Mouse (Mus musculus) CH12.LX (cell line): ENCODE measurements at regions not wholly inside any gene's neighbourhood (a gene's known extent, or its start where the extent isn't known, plus 50 kb on each side); places are given as distances from the start of the nearest gene placed in this dataset.
A peak's percentile ranks its signal among the peaks of the same experiment; 100 is the strongest.

Experiments
- DNase-seq: peaks from one replicate; pipeline ENCODE4 v3.0.0-alpha.2; 2013; ENCODE audit errors: extremely low read depth
- H3K27ac ChIP-seq: 2 replicates; pipeline ENCODE4 v1.5.1; 2012; ENCODE audit warnings: low read depth, mild to moderate bottlenecking, control low read depth, moderate library complexity; ENCODE audit not compliant: insufficient read depth
- H3K27me3 ChIP-seq: replicated peaks from 2 replicates; pipeline ENCODE3; 2012; ENCODE audit warnings: inconsistent platforms
- H3K36me3 ChIP-seq, 2 experiments: replicated peaks in 1 of 2; 2 replicates each; pipeline versions ENCODE3 to v1.6.1; 2012; ENCODE audit warnings: inconsistent platforms in 1 of 2, low read length in 1 of 2, mild to moderate bottlenecking in 1 of 2, mixed read lengths in 1 of 2, moderate library complexity in 1 of 2; ENCODE audit not compliant: control insufficient read depth in 1 of 2, insufficient read depth in 1 of 2
- H3K4me1 ChIP-seq, 2 experiments: 2 replicates each; pipeline ENCODE4 v1.6.1; 2012; ENCODE audit warnings: inconsistent platforms in 1 of 2, moderate library complexity in 1 of 2; ENCODE audit not compliant: insufficient read depth in 2 of 2, control insufficient read depth in 1 of 2
- H3K4me2 ChIP-seq: 2 replicates; pipeline ENCODE4 v1.6.1; 2012; ENCODE audit warnings: low read depth, mild to moderate bottlenecking, control low read depth; ENCODE audit not compliant: poor library complexity, insufficient read depth, severe bottlenecking
- H3K4me3 ChIP-seq, 3 experiments: fragments of 150-350 bp in 1 of 3; sonication (generic) in 1 of 3; replicated peaks in 1 of 3; 2 replicates each; pipeline versions ENCODE3 to v1.5.1; 2011 to 2012; ENCODE audit warnings: low read depth in 2 of 3, low read length in 2 of 3, mild to moderate bottlenecking in 2 of 3, moderate library complexity in 2 of 3, control low read depth in 1 of 3, improper control_type of control experiment in 1 of 3, inconsistent platforms in 1 of 3, mixed read lengths in 1 of 3; ENCODE audit not compliant: poor library complexity in 1 of 3
- H3K79me2 ChIP-seq: replicated peaks from 2 replicates; pipeline ENCODE4 v1.6.1; 2012; ENCODE audit warnings: mild to moderate bottlenecking, moderate library complexity; ENCODE audit not compliant: control insufficient read depth, poor library complexity, insufficient read depth, severe bottlenecking; ENCODE audit errors: extremely low read depth
- H3K9ac ChIP-seq: 2 replicates; pipeline ENCODE4 v1.6.1; 2012; ENCODE audit warnings: low read depth, mild to moderate bottlenecking, control low read depth, moderate library complexity; ENCODE audit not compliant: insufficient read depth
- H3K9me3 ChIP-seq: replicated peaks from 2 replicates; pipeline ENCODE3; 2012; ENCODE audit warnings: low read length, inconsistent platforms, mixed read lengths
- BHLHE40 ChIP-seq: IDR thresholded peaks from 2 replicates; pipeline ENCODE4 v1.6.1; 2011; ENCODE audit warnings: mild to moderate bottlenecking, low read depth, low read length, improper control_type of control experiment
- CHD2 ChIP-seq: IDR thresholded peaks from 2 replicates; pipeline ENCODE4 v1.6.1; 2011; ENCODE audit warnings: low read length, improper control_type of control experiment
- CTCF ChIP-seq, 2 experiments: IDR thresholded peaks in 1 of 2; conservative IDR thresholded peaks in 1 of 2; 2 replicates each; pipeline ENCODE4 v1.5.1; 2011 to 2012; ENCODE audit warnings: low read depth in 2 of 2, low read length in 2 of 2, improper control_type of control experiment in 1 of 2, inconsistent platforms in 1 of 2, mild to moderate bottlenecking in 1 of 2, moderate library complexity in 1 of 2
- E2F4 ChIP-seq: IDR thresholded peaks from 2 replicates; pipeline ENCODE4 v1.6.1; 2011; ENCODE audit warnings: low read depth, low read length, improper control_type of control experiment; ENCODE audit not compliant: insufficient replicate concordance
- ELF1 ChIP-seq: IDR thresholded peaks from 2 replicates; pipeline ENCODE4 v1.6.1; 2014; ENCODE audit warnings: low read depth, mild to moderate bottlenecking, inconsistent platforms, low read length, improper control_type of control experiment
- EP300 ChIP-seq: IDR thresholded peaks from 2 replicates; pipeline ENCODE4 v1.6.1; 2011; ENCODE audit warnings: low read length, improper control_type of control experiment
- MAX ChIP-seq: IDR thresholded peaks from 2 replicates; pipeline ENCODE4 v1.6.1; 2011; ENCODE audit warnings: low read length, improper control_type of control experiment
- RAD21 ChIP-seq: IDR thresholded peaks from 2 replicates; pipeline ENCODE4 v1.6.1; 2011; ENCODE audit warnings: low read depth, mild to moderate bottlenecking, low read length, improper control_type of control experiment, moderate library complexity
- RCOR1 ChIP-seq: conservative IDR thresholded peaks from 2 replicates; pipeline ENCODE4 v1.6.1; 2012; ENCODE audit warnings: low read depth, mild to moderate bottlenecking, inconsistent platforms, low read length, improper control_type of control experiment
- SIN3A ChIP-seq: IDR thresholded peaks from 2 replicates; pipeline ENCODE4 v1.6.1; 2012; ENCODE audit warnings: low read length, improper control_type of control experiment, inconsistent platforms
- SMC3 ChIP-seq: IDR thresholded peaks from 2 replicates; pipeline ENCODE4 v1.6.1; 2011; ENCODE audit warnings: low read depth, low read length, improper control_type of control experiment
- ZMIZ1 ChIP-seq: IDR thresholded peaks from 2 replicates; pipeline ENCODE4 v1.6.1; 2012; ENCODE audit warnings: low read depth, mild to moderate bottlenecking, inconsistent platforms, low read length, improper control_type of control experiment
- dilution Hi-C: fragments of 300-500 bp; cut with MboI; formaldehyde crosslinking; loops from 2 replicates; pipeline ENCODE4 v1.14.3; 2020; ENCODE audit warnings: low sequenced_read_pairs; ENCODE audit not compliant: extremely low pct_unique_long_range_greater_than_20kb, extremely low pct_ligation_motif_present
- in situ Hi-C: fragments of 300-500 bp; cut with MboI; formaldehyde crosslinking; loops from 3 replicates; pipeline ENCODE4 v1.14.3; 2019; ENCODE audit warnings: low sequenced_read_pairs, low pct_ligation_motif_present, low pct_unique_long_range_greater_than_20kb, mixed read lengths

GRCm38 (mm10) chr11:52629776-52630175 lies 134.7 kb upstream of the Fstl4 start (continued):
- TF ChIP-seq ZMIZ1 (no peak), ELF1 (peak; percentile 75), E2F4 (no peak), SMC3 (peak; percentile 52), SIN3A (no peak), EP300 (no peak)
- TF ChIP-seq, all 38 proteins: peak for 7

DNA sequence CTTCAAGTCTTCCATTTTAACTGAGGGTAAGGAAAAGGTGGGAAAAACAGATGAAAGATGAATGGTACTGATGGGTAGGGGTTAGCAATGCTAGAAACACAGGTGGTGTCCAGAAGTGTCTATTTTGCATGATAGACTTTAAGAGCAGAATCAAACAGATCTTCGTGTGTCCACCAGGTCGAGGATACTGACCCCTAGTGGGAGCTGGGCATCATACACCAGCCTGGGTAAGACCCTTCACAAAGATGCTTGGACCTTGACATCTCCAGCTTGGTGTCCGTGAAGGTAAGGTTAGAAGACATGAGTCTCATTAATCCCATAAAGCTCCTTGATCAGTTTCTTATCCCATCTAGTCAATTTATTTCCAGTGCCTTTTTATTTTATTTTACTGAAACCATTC lies 132.9 kb upstream of the Fstl4 start:
- Histone ChIP-seq H3K4me3 (no peak overlapping the region), H3K9ac (no peak overlapping the region), H3K4me2 (no peak overlapping the region), H3K27ac (no peak overlapping the region), H3K79me2 (no peaks in the 10 kb centered on the region), H3K27me3 (peaks cover 57% of the 10 kb centered on the region), H3K9me3 (no peaks in the 10 kb centered on the region), H3K4me1 (no peaks in the 10 kb centered on the region), H3K36me3 (no peaks in the 10 kb centered on the region)
- no peak for TF ChIP-seq RCOR1
- TF ChIP-seq CHD2 = no peak
- TF ChIP-seq SMC3 = peak; percentile 50
- peak; percentile 33 for TF ChIP-seq RAD21
- no peak for TF ChIP-seq MAX
- peak; percentile 71 to 74 for TF ChIP-seq CTCF (conservative IDR thresholded peaks at IDR 0.05 in 1 of 2, IDR thresholded peaks at IDR 0.05 in 1 of 2; ENCODE audit: low read depth in 2 of 2, low read length in 2 of 2)
- dilution Hi-C loops = no loop called here
- in situ Hi-C loops = no loop called here
- DNase-seq = peak; percentile 15

DNA sequence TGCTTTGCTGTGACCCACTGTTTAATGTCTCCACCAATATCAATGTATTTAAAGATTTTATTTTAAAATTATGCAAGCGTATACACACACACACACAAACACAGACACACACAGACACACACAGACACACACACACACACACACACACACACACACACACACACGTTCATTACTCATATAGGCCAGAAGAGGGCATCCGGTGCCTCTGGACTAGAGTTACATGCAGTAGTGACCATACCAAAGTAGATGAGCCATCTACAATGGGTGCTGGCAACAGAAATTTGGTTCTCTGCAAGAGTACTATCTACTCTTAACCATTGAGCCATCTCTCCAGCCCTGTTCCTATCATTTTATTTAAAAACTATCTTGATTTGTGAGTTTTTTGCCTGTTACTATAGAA lies 130.2 kb upstream of the Fstl4 start:
- dilution Hi-C loops = no loop called here
- Histone ChIP-seq H3K4me3 (no peak overlapping the region), H3K27me3 (peaks cover 80% of the 10 kb centered on the region), H3K9ac (no peak overlapping the region), H3K4me2 (no peak overlapping the region), H3K27ac (no peak overlapping the region), H3K36me3 (no peaks in the 10 kb centered on the region), H3K4me1 (no peaks in the 10 kb centered on the region), H3K79me2 (no peaks in the 10 kb centered on the region), H3K9me3 (peaks cover 4% of the 10 kb centered on the region)
- DNase-seq = no peak
- no peak for TF ChIP-seq BHLHE40
- TF ChIP-seq CTCF (conservative IDR thresholded peaks at IDR 0.05 in 1 of 2, IDR thresholded peaks at IDR 0.05 in 1 of 2; ENCODE audit: low read depth in 2 of 2, low read length in 2 of 2) = peak in 1 of 2 experiments; percentile 23; a peak in 1 of 4 replicates
- in situ Hi-C loops = no loop called here
